Mouse (Mus musculus) E14TG2a.4 (cell line): ENCODE data around the gene Tex29.

Experiments used
- H3K27me3 ChIP-seq: 2 replicates; pipeline ENCODE4 v1.6.1; 2014; ENCODE audit warnings: low read length, control low read depth; ENCODE audit not compliant: insufficient read depth
- H3K36me3 ChIP-seq: 2 replicates; pipeline ENCODE4 v1.6.1; 2014; ENCODE audit warnings: low read length, control low read depth; ENCODE audit not compliant: insufficient read depth
- H3K4me1 ChIP-seq: replicated peaks from 2 replicates; pipeline ENCODE4 v1.6.1; 2014; ENCODE audit warnings: low read depth, low read length, control low read depth
- H3K4me3 ChIP-seq: replicated peaks from 2 replicates; pipeline ENCODE4 v1.5.1; 2014; ENCODE audit warnings: mild to moderate bottlenecking, low read length
- H3K9me3 ChIP-seq: 2 replicates; pipeline ENCODE4 v1.6.1; 2014; ENCODE audit warnings: low read length, control low read depth
- CTCF ChIP-seq: conservative IDR thresholded peaks from 2 replicates; pipeline ENCODE4 v1.5.1; 2014; ENCODE audit warnings: low read length
- NANOG ChIP-seq: IDR thresholded peaks from 2 replicates; pipeline ENCODE4 v1.6.1; 2014; ENCODE audit warnings: borderline replicate concordance, low read length, mixed read lengths
- POU5F1 ChIP-seq: IDR thresholded peaks from 2 replicates; pipeline ENCODE4 v1.6.1; 2014; ENCODE audit warnings: low read length, borderline replicate concordance

The Tex29 gene

DNA sequence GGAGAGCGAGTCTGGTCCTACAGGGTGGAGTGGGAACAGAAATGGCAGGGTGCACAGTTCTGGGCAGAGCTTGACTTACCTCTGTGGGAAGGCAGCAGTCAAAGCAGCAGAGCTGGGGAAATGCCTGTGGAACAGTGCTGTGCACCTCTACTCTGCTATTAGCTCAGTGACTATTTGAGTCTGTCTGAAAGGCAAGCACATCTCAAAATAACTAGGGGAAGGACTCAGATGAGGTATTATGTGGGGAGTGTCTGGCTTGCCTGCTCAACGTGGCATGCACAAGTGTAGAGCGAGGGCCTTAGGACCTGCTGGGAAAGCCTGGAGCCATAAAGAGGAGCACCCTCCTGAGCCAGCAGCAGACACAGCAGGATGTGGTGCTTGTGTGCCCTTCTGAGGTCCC, 32.9 kb upstream of the Tex29 start:
- Histone ChIP-seq H3K4me1 (no peaks in the 10 kb centered on the region), H3K4me3 (no peak overlapping the region), H3K27me3 (no peaks in the 10 kb centered on the region), H3K9me3 (no peaks in the 10 kb centered on the region), H3K36me3 (peaks cover 97% of the 10 kb centered on the region)
- no peak for TF ChIP-seq POU5F1
- no peak for TF ChIP-seq CTCF
- TF ChIP-seq NANOG = no peak

DNA sequence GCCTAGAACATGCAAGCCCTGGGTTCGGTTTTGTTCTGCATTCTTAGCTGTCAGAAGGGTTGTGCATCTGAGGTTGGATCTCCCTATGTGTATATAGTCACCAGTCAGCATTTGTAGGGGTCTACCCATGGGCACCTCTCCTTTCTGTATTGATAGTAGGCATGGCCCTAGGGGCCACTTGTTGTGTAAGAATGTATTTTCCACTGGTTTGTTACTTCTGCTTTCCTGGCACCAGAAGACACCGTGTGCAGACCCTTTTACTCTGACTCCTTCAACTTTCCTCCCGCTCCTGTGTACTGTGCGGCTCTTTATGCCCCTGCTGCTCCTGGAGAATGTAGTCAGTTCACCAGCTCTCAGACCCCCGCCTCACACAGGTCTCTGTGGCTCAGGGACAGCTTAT, 32.2 kb upstream of the Tex29 start:
- no peak overlapping the region for H3K4me3 ChIP-seq
- H3K27me3 ChIP-seq = no peaks in the 10 kb centered on the region
- peaks cover 97% of the 10 kb centered on the region for H3K36me3 ChIP-seq
- H3K9me3 ChIP-seq = no peaks in the 10 kb centered on the region
- TF ChIP-seq POU5F1 = no peak
- no peak for TF ChIP-seq CTCF
- TF ChIP-seq NANOG = no peak
- H3K4me1 ChIP-seq = no peaks in the 10 kb centered on the region

DNA sequence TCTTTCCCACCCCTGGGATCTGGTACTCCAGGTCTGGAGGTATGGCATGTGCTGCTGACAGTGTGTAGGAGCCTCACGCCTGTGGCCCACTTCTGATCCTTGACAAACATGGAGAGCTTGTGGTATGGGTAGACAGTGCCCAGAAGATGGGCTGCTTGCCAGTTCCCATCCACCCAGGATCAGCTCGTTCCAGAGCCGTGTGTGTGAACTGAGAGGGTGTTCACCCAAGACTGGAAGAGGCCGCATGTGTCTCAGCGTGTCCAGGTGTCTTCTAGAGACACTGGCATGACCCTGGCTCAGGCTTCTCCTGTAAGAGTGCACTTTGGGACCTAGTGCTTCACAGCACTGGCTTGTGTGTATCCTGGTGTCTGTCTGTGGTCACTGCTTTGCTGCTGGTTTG, 29.8 kb upstream of the Tex29 start:
- no peaks in the 10 kb centered on the region for H3K9me3 ChIP-seq
- peaks cover 99% of the 10 kb centered on the region for H3K36me3 ChIP-seq
- H3K4me3 ChIP-seq = no peak overlapping the region
- TF ChIP-seq CTCF = no peak
- no peak for TF ChIP-seq POU5F1
- no peak for TF ChIP-seq NANOG
- no peaks in the 10 kb centered on the region for H3K4me1 ChIP-seq
- no peaks in the 10 kb centered on the region for H3K27me3 ChIP-seq

DNA sequence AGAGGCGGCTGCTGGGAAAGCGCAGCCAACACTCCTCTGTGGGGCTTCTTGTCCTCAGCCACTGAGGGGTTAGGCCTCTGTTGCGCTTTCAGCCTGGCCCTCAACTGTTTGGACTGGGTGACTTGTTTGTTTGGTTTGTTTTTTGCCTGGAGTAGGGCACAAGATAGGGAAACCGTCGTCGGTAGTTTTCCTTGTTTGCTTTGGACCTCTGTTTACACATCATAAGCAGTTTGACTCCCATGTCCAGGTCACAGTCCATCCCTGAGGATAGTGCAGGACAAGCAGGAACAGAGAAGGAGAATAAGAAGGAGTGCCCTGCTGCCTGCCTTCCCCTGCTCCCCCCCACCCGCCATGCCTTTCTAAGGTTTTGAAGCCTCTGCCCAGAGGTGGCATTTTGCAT, 26.5 kb upstream of the Tex29 start:
- Histone ChIP-seq H3K27me3 (no peaks in the 10 kb centered on the region), H3K9me3 (no peaks in the 10 kb centered on the region), H3K36me3 (peaks cover 99% of the 10 kb centered on the region), H3K4me1 (no peaks in the 10 kb centered on the region), H3K4me3 (no peak overlapping the region)
- TF ChIP-seq CTCF (no peak), NANOG (no peak), POU5F1 (no peak)

DNA sequence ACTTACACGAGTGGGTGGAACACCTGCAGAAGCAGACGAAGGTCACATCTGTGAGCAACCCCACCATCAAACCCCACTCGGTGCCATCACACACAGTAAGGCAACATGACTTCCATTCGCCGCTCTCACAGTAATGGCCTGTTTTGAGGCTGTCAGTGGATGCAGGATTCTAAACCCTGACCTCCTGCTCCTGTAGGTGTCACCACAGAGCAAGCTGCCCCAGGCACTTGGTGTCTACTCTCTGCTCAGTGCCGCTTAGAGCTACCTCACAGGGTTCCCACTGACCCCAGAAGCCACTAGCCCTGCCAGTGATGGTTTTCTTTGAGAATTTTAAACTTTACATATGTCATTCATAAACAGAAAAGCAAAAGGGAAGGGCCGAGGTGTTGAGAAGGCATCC, 25.1 kb upstream of the Tex29 start:
- Histone ChIP-seq H3K4me1 (no peaks in the 10 kb centered on the region; the same call in 1 of the 2 replicates), H3K36me3 (peaks cover 99% of the 10 kb centered on the region), H3K9me3 (no peaks in the 10 kb centered on the region), H3K27me3 (no peaks in the 10 kb centered on the region), H3K4me3 (no peak overlapping the region)
- no peak for TF ChIP-seq POU5F1
- TF ChIP-seq CTCF = 0 out of 2 replicates have a peak, but pooled peaks have one; percentile 7
- no peak for TF ChIP-seq NANOG

DNA sequence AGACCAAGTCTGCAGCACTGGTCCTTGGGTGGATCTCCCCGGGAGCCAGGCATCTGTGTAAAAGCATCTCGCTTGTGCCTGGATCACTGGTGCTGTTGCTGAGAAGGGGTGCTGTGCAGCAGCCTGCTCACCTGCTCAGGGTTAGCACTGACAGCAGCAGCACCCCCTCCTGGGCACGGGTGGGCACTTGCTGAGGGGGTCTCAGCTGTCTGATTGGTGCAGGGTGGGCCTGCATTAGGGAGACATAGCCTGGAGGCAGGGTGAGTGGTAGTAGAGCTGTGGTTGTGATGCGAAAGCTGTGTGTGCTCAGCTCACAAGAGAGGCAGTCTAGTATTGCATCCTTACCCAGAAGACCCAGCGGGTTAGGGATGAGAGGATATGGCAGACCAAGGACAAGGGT, 20.1 kb upstream of the Tex29 start:
- H3K36me3 ChIP-seq = peaks cover 98% of the 10 kb centered on the region
- no peaks in the 10 kb centered on the region; the same call in 1 of the 2 replicates for H3K4me1 ChIP-seq
- no peak for TF ChIP-seq NANOG
- TF ChIP-seq POU5F1 = no peak
- no peak for TF ChIP-seq CTCF
- no peak overlapping the region for H3K4me3 ChIP-seq
- H3K27me3 ChIP-seq = no peaks in the 10 kb centered on the region
- H3K9me3 ChIP-seq = no peaks in the 10 kb centered on the region

DNA sequence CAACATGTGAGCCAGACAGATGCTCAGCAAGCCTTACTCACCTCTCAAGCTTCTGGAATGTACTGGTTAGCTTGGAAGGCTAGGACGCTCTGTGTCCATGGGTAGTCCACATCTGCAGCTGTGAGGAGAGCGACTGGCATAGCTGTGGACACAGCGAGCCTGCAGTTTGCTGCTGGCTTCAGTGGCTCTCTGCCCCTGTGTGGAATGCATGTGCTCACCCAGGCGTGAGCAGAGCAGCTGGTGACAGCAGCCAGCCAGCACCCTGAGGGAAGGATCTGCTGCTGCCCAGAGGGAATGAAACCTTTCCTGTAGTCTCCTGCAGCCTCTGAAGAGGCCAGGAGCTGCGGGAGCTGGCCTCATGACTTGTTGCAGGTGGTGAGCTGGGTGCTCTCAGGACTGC, 19.7 kb upstream of the Tex29 start:
- Histone ChIP-seq H3K9me3 (no peaks in the 10 kb centered on the region), H3K36me3 (peaks cover 98% of the 10 kb centered on the region), H3K27me3 (no peaks in the 10 kb centered on the region), H3K4me3 (no peak overlapping the region), H3K4me1 (no peaks in the 10 kb centered on the region; the same call in 1 of the 2 replicates)
- TF ChIP-seq CTCF (no peak), NANOG (no peak), POU5F1 (no peak)

DNA sequence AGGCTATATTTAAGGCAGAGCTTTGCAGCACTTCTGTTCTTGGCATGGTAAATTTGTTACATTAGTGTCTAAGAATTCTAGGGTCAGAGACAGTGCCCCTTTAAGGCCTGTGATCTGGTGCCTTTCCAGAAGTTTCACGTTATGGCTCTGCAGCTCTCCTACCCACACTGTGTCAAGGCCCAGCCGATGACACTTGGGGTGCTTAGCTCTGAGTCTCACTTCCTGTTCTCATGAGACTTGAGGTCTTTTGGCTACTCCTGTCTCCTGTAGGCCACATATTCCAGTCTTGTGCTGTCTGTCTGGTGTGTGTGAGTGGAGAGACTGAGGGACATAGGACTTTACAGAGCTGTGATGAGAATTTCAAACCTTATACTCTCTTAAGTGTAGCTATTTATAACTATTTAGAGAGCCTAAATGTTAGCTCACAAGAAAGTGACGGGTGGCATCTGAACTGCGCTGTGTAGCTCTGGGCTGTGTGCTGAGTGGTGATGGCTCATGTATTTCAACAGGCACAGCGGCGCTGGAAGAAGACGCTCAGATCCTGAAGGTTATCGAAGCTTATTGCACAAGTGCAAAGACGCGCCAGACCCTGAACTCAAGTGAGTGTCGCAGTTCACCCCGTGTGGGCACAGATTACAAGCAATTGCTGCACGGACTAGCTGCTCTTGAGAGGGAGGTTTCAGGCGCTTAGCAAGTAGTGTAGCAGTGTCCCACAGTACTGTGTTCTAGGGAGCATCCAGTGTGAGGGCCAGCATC, 18.6 kb upstream of the Tex29 start:
- H3K27me3 ChIP-seq = no peaks in the 10 kb centered on the region
- no peaks in the 10 kb centered on the region; the same call in 1 of the 2 replicates for H3K4me1 ChIP-seq
- no peaks in the 10 kb centered on the region for H3K9me3 ChIP-seq
- H3K4me3 ChIP-seq = no peak overlapping the region
- H3K36me3 ChIP-seq = peaks cover 98% of the 10 kb centered on the region
- TF ChIP-seq CTCF = no peak
- TF ChIP-seq NANOG = no peak
- TF ChIP-seq POU5F1 = no peak

DNA sequence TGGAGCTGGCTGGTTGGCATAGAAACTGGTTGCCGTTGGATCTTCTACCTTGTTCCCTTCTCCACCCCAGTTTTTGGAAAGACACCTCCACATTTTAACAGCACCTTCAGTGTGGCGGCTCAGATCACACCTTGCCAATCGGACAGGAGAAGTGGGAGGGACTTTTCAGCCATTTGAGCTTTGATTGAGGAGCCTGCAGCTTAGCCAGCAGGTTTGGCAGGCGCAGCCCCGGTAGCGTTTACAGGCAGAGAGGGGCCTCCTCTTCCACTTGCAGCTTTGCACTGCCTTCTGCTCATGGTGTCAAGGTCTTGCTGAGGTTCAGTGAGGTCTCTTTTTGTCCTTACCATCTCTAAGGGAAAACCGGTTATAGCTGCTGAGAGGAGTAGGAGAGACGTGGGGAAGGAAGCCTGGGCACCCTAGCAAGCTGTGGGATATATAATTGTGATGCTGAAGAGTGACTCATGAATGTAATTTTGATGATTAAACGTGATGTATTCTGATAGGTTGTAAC, 17.7 kb upstream of the Tex29 start:
- Histone ChIP-seq H3K27me3 (no peaks in the 10 kb centered on the region), H3K9me3 (no peaks in the 10 kb centered on the region), H3K4me1 (no peaks in the 10 kb centered on the region; the same call in 1 of the 2 replicates), H3K4me3 (no peak overlapping the region), H3K36me3 (peaks cover 98% of the 10 kb centered on the region)
- no peak for TF ChIP-seq NANOG
- no peak for TF ChIP-seq POU5F1
- TF ChIP-seq CTCF = no peak
